Mouse (Mus musculus) stomach, embryonic 16.5 days (tissue): ENCODE data around the gene Cers3. TPM values are rescaled to one million over a fixed set of nuclear protein-coding genes. Genes with fewer than 3 reads are reported as not detected.
A peak's percentile ranks its signal among the peaks of the same experiment; 100 is the strongest.

Source experiments
- ATAC-seq: fragments of 200-750 bp; cut with Nextera tagmentation; 2 replicates; pipeline ENCODE4 v1.8.0; 2017; ENCODE audit warnings: moderate number of reproducible peaks, moderate TSS enrichment; ENCODE audit not compliant: insufficient read depth, low FRiP score
- H3K27ac ChIP-seq: fragments of 300-500 bp; sonication (generic); 2 replicates; pipeline ENCODE4 v1.5.1; 2014; ENCODE audit warnings: low read length
- H3K27me3 ChIP-seq: fragments of 300-500 bp; sonication (generic); 2 replicates; pipeline ENCODE4 v1.6.1; 2014; ENCODE audit warnings: low read length, control low read depth, mixed read lengths; ENCODE audit not compliant: control insufficient read depth, insufficient read depth
- H3K36me3 ChIP-seq: fragments of 300-500 bp; sonication (generic); 2 replicates; pipeline ENCODE4 v1.6.1; 2014; ENCODE audit warnings: low read length; ENCODE audit not compliant: control insufficient read depth, insufficient read depth
- H3K4me1 ChIP-seq: fragments of 300-500 bp; sonication (generic); 2 replicates; pipeline ENCODE4 v1.6.1; 2014; ENCODE audit warnings: low read length, control low read depth, mixed read lengths; ENCODE audit not compliant: control insufficient read depth, insufficient read depth
- H3K4me2 ChIP-seq: fragments of 300-500 bp; sonication (generic); 2 replicates; pipeline ENCODE4 v1.6.1; 2014; ENCODE audit warnings: low read depth, low read length, mixed read lengths
- H3K4me3 ChIP-seq: fragments of 300-500 bp; sonication (generic); replicated peaks from 2 replicates; pipeline ENCODE4 v1.5.1; 2014; ENCODE audit warnings: mild to moderate bottlenecking, low read length
- H3K9ac ChIP-seq: fragments of 300-500 bp; sonication (generic); 2 replicates; pipeline ENCODE4 v1.6.1; 2014; ENCODE audit warnings: low read length
- H3K9me3 ChIP-seq: fragments of 300-500 bp; sonication (generic); replicated peaks from 2 replicates; pipeline ENCODE4 v1.6.1; 2016; ENCODE audit warnings: low read length, control low read depth; ENCODE audit not compliant: control insufficient read depth
- WGBS: fragments of 180-500 bp; shearing (Covaris S2); extraction: QIAGEN DNeasy Blood & Tissue Kit; methylation state at CpG from one replicate; pipeline ENCODE4 v1.1.7; 2014; 5-methylcytosine and 5-hydroxymethylcytosine counted together
- polyA plus RNA-seq: library from polyadenylated mRNA; unstranded; fragments of >200 nt; fragmentation: Nextera tagmentation; extraction: Ambion mirVana; gene quantifications from 2 replicates; pipeline ENCODE4 v1.2.1, GENCODE M21; 2015

Gene Cers3
- polyA plus RNA-seq, 1 experiment from 2014 or later, result 19.4 TPM

- H3K27me3 ChIP-seq, result no peaks in the 10 kb centered on the region
- H3K4me3 ChIP-seq, result no peak overlapping the region
- H3K9ac ChIP-seq, result no peak overlapping the region
- WGBS, result 86% methylated on average over 3 of the region's 3 CpGs
- H3K4me2 ChIP-seq, result no peak overlapping the region
- 0 out of 2 replicates have a peak, but pooled peaks cover 3% of the 10 kb centered on the region for H3K36me3 ChIP-seq
- no peaks in the 10 kb centered on the region for H3K9me3 ChIP-seq
- H3K4me1 ChIP-seq, result peaks cover 10% of the 10 kb centered on the region
- ATAC-seq, result no peak
- H3K27ac ChIP-seq, result peak overlapping the region; percentile 87
Observed at GRCm38 (mm10) chr7:66791022-66791421, 47.7 kb downstream of the Cers3 start.

- H3K4me3 ChIP-seq, result no peak overlapping the region
- no peak overlapping the region for H3K9ac ChIP-seq
- H3K27ac ChIP-seq, result peak overlapping the region; percentile 46; the same call in 1 of the 2 replicates
- no peak for ATAC-seq
- H3K36me3 ChIP-seq, result 0 out of 2 replicates have a peak, but pooled peaks cover 3% of the 10 kb centered on the region
- no peaks in the 10 kb centered on the region for H3K27me3 ChIP-seq
- WGBS, result 13% methylated on average over 1 of the region's 1 CpGs
- H3K4me1 ChIP-seq, result peaks cover 5% of the 10 kb centered on the region; the same call in 1 of the 2 replicates
- H3K4me2 ChIP-seq, result no peak overlapping the region
- H3K9me3 ChIP-seq, result no peaks in the 10 kb centered on the region
Observed at GRCm38 (mm10) chr7:66796909-66797308, 53.6 kb downstream of the Cers3 start.

- peaks cover 5% of the 10 kb centered on the region; the same call in 1 of the 2 replicates for H3K4me1 ChIP-seq
- ATAC-seq, result no peak
- H3K4me3 ChIP-seq, result no peak overlapping the region
- H3K27me3 ChIP-seq, result no peaks in the 10 kb centered on the region
- no peak overlapping the region for H3K27ac ChIP-seq
- no peak overlapping the region for H3K4me2 ChIP-seq
- 0 out of 2 replicates have a peak, but pooled peaks cover 3% of the 10 kb centered on the region for H3K36me3 ChIP-seq
- no peak overlapping the region for H3K9ac ChIP-seq
- H3K9me3 ChIP-seq, result no peaks in the 10 kb centered on the region
- WGBS, result 84% methylated on average over 1 of the region's 1 CpGs
Observed at GRCm38 (mm10) chr7:66797345-66797744, 54.0 kb downstream of the Cers3 start.

- H3K9me3 ChIP-seq, result no peaks in the 10 kb centered on the region
- no peak overlapping the region for H3K4me3 ChIP-seq
- H3K27me3 ChIP-seq, result no peaks in the 10 kb centered on the region
- 0 out of 2 replicates have a peak, but pooled peaks cover 3% of the 10 kb centered on the region for H3K36me3 ChIP-seq
- no peak overlapping the region for H3K4me2 ChIP-seq
- H3K27ac ChIP-seq, result 0 out of 2 replicates have a peak overlapping the region, but pooled peaks have one; percentile 2
- 42% methylated on average over 5 of the region's 5 CpGs for WGBS
- no peak for ATAC-seq
- no peak overlapping the region for H3K9ac ChIP-seq
- H3K4me1 ChIP-seq, result peaks cover 5% of the 10 kb centered on the region; the same call in 1 of the 2 replicates
Observed at GRCm38 (mm10) chr7:66798826-66799225, 55.5 kb downstream of the Cers3 start.

GRCm38 (mm10) chr7:66800784-66801183, 57.5 kb downstream of the Cers3 start:
- 0 out of 2 replicates have a peak overlapping the region, but pooled peaks have one; percentile 39 for H3K27ac ChIP-seq

GRCm38 (mm10) chr7:66801785-66802184, 58.5 kb downstream of the Cers3 start:
- no peaks in the 10 kb centered on the region for H3K9me3 ChIP-seq
- H3K4me2 ChIP-seq, result no peak overlapping the region
- no peaks in the 10 kb centered on the region for H3K27me3 ChIP-seq
- ATAC-seq, result no peak
- H3K4me3 ChIP-seq, result no peak overlapping the region
- no peak overlapping the region for H3K9ac ChIP-seq
- peaks cover 2% of the 10 kb centered on the region; the same call in 1 of the 2 replicates for H3K4me1 ChIP-seq
- H3K27ac ChIP-seq, result no peak overlapping the region
- H3K36me3 ChIP-seq, result no peaks in the 10 kb centered on the region

More at GRCm38 (mm10) chr7:66800784-66801183, 57.5 kb downstream of the Cers3 start:
- WGBS, result 52% methylated on average over 5 of the region's 5 CpGs
- Histone ChIP-seq H3K4me3 (no peak overlapping the region), H3K36me3 (no peaks in the 10 kb centered on the region), H3K9me3 (no peaks in the 10 kb centered on the region), H3K4me2 (no peak overlapping the region), H3K4me1 (peaks cover 5% of the 10 kb centered on the region; the same call in 1 of the 2 replicates), H3K27me3 (no peaks in the 10 kb centered on the region), H3K9ac (no peak overlapping the region)
- no peak for ATAC-seq

- no peaks in the 10 kb centered on the region for H3K9me3 ChIP-seq
- H3K4me2 ChIP-seq, result no peak overlapping the region
- no peaks in the 10 kb centered on the region for H3K27me3 ChIP-seq
- no peaks in the 10 kb centered on the region; the same call in 1 of the 2 replicates for H3K4me1 ChIP-seq
- WGBS, result 29% methylated on average over 5 of the region's 5 CpGs
- no peak overlapping the region for H3K9ac ChIP-seq
- ATAC-seq, result no peak
- no peaks in the 10 kb centered on the region for H3K36me3 ChIP-seq
- H3K4me3 ChIP-seq, result no peak overlapping the region
- H3K27ac ChIP-seq, result no peak overlapping the region
Observed at GRCm38 (mm10) chr7:66803798-66804197, 60.5 kb downstream of the Cers3 start.

GRCm38 (mm10) chr7:66806801-66807200, 63.5 kb downstream of the Cers3 start:
- H3K9me3 ChIP-seq, result no peaks in the 10 kb centered on the region
- no peak overlapping the region for H3K9ac ChIP-seq
- no peak overlapping the region for H3K4me3 ChIP-seq
- ATAC-seq, result no peak
- no peak overlapping the region for H3K27ac ChIP-seq
- no peak overlapping the region for H3K4me2 ChIP-seq
- H3K27me3 ChIP-seq, result no peaks in the 10 kb centered on the region
- H3K4me1 ChIP-seq, result no peaks in the 10 kb centered on the region
- WGBS, result 71% methylated on average over 3 of the region's 3 CpGs
- no peaks in the 10 kb centered on the region for H3K36me3 ChIP-seq

GRCm38 (mm10) chr7:66810436-66810835, 67.1 kb downstream of the Cers3 start:
- WGBS, result 95% methylated on average over 7 of the region's 7 CpGs

More at GRCm38 (mm10) chr7:66810436-66810835, 67.1 kb downstream of the Cers3 start:
- Histone ChIP-seq H3K4me1 (no peaks in the 10 kb centered on the region), H3K27me3 (no peaks in the 10 kb centered on the region), H3K9me3 (no peaks in the 10 kb centered on the region), H3K4me2 (no peak overlapping the region), H3K4me3 (no peak overlapping the region), H3K9ac (no peak overlapping the region), H3K36me3 (no peaks in the 10 kb centered on the region), H3K27ac (no peak overlapping the region)
- ATAC-seq, result no peak
